Mouse (Mus musculus) liver, embryonic 14.5 days (tissue): Measurements from ENCODE around the gene Cabp2.

Experiments
- CTCF ChIP-seq: IDR thresholded peaks from 2 replicates; pipeline ENCODE4 v1.5.1; 2016; ENCODE audit warnings: antibody characterized with exemption, low read depth, control low read depth
- EP300 ChIP-seq: IDR thresholded peaks from 2 replicates; pipeline ENCODE4 v1.6.1; 2016; ENCODE audit warnings: antibody characterized with exemption, low read depth

- TF ChIP-seq CTCF = peak; percentile 91
- no peak for TF ChIP-seq EP300
Observed at GRCm38 (mm10) chr19:4047859-4048258, 33.5 kb upstream of the Cabp2 start.
